In the genomic region with DNA sequence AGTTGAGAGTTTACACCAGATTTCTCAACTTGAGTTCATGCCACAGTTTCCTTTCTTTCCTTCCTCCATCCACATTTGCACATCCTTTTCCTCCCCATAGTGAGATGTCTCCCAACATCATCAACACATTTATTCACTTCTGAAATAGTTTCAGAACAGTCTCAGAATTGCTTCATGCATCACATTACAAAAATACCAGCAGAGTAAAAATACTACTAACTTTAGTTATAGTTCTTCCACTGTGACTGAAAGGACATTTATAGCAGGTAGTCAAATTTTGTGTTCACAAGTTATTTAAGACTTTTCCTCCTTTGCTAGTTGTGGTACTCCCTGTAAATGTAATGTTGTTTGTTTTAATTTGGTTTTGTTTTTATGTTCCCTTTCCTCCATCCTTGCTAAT, we compare ENCODE assay signal across 34 mouse cellular contexts.
"Had no signal": no experiment of that assay in that cellular context is flagged by ENCODE, and none has a peak within 500 bp of the region (broad histone marks: within the 10 kb centered on the region; RNA-seq: fewer than 3 reads in every experiment).

No protein-coding gene starts in this region.

- H3K9me3 ChIP-seq: heart, embryonic 12.5 days; heart, embryonic 13.5 days; heart, embryonic 15.5 days; hindbrain, embryonic 10.5 days; hindbrain, embryonic 12.5 days; hindbrain, embryonic 13.5 days; hindbrain, embryonic 15.5 days; intestine, embryonic 15.5 days; kidney, embryonic 15.5 days had no signal

- H3K4me2 ChIP-seq: heart, embryonic 11.5 days; heart, embryonic 12.5 days; heart, embryonic 13.5 days; heart, embryonic 15.5 days; hindbrain, embryonic 12.5 days; hindbrain, embryonic 13.5 days; hindbrain, embryonic 14.5 days; hindbrain, embryonic 15.5 days; intestine, embryonic 15.5 days; kidney, embryonic 15.5 days had no signal

- H3K4me1 ChIP-seq: heart, embryonic 12.5 days; heart, embryonic 13.5 days; heart, embryonic 15.5 days; hindbrain, embryonic 10.5 days; hindbrain, embryonic 12.5 days; hindbrain, embryonic 13.5 days; hindbrain, embryonic 15.5 days; intestine, embryonic 15.5 days; kidney, embryonic 15.5 days had no signal

- H3K9ac ChIP-seq: heart, embryonic 12.5 days; heart, embryonic 13.5 days; heart, embryonic 15.5 days; hindbrain, embryonic 12.5 days; hindbrain, embryonic 13.5 days; hindbrain, embryonic 14.5 days; hindbrain, embryonic 15.5 days; intestine, embryonic 15.5 days; kidney, embryonic 15.5 days had no signal

- H3K4me3 ChIP-seq: heart, embryonic 12.5 days; heart, embryonic 13.5 days; heart, embryonic 15.5 days; hindbrain, embryonic 10.5 days; hindbrain, embryonic 12.5 days; hindbrain, embryonic 13.5 days; hindbrain, embryonic 15.5 days; intestine, embryonic 15.5 days; kidney, embryonic 15.5 days; layer of hippocampus, adult 2 months; left cerebral cortex, adult 2 months had no signal

- H3K27me3 ChIP-seq: heart, embryonic 12.5 days; heart, embryonic 13.5 days; heart, embryonic 15.5 days; hindbrain, embryonic 12.5 days; hindbrain, embryonic 13.5 days; hindbrain, embryonic 15.5 days; intestine, embryonic 15.5 days; kidney, embryonic 15.5 days had no signal

- H3K27ac ChIP-seq: heart, embryonic 13.5 days; heart, embryonic 15.5 days; hindbrain, embryonic 10.5 days; hindbrain, embryonic 12.5 days; hindbrain, embryonic 13.5 days; hindbrain, embryonic 14.5 days; hindbrain, embryonic 15.5 days; hindbrain, postnatal 0 days; intestine, embryonic 15.5 days; kidney, embryonic 15.5 days; kidney, postnatal 0 days; layer of hippocampus, adult 2 months; left cerebral cortex, adult 2 months had no signal

- DNase-seq: heart, postnatal 10 days; heart, postnatal 14 days; heart, postnatal 36 days; heart, postnatal 4 days; kidney, adult 18-20 months; kidney, adult 2 months; kidney, adult 8-10 months; kidney, adult 9 months; kidney, postnatal 10 days; kidney, postnatal 14 days; kidney, postnatal 25 days; kidney, postnatal 36 days; kidney, postnatal 4 days; layer of hippocampus, adult 9-11 months; layer of hippocampus, postnatal 36 days had no signal

- H3K36me3 ChIP-seq: heart, embryonic 12.5 days; heart, embryonic 13.5 days; heart, embryonic 15.5 days; hindbrain, embryonic 10.5 days; hindbrain, embryonic 12.5 days; hindbrain, embryonic 13.5 days; hindbrain, embryonic 15.5 days; intestine, embryonic 15.5 days; kidney, embryonic 15.5 days had no signal

- ATAC-seq: hindbrain, embryonic 16.5 days; hindbrain, postnatal 0 days; inflammation-experienced regulatory T-cells, adult 6 months; intestine, embryonic 15.5 days; intestine, embryonic 16.5 days; intestine, postnatal 0 days had no signal
